Mouse (Mus musculus): Measurements from ENCODE around the gene Cldn15.
A peak's percentile ranks its signal among the peaks of the same experiment; 100 is the strongest.
"Not testable (repeated sequence)": the region's sequence is repeated elsewhere in the genome, so short reads cannot be mapped to it uniquely, and the experiment has no call there.

Gene Cldn15

GRCm38 (mm10) chr5:136966331-136966730 is at the start of gene Cldn15:
TSS of gene Cldn15 (plus strand) at chr5:136966616.
- DNase-seq (ENCODE audit: low spot score in 2 of 2) = no peak

GRCm38 (mm10) chr5:136917613-136918242 is 48.7 kb upstream of the Cldn15 start:
- no peak for DNase-seq (ENCODE audit: low spot score in 2 of 2)

- DNase-seq (ENCODE audit: low spot score in 2 of 2) = peak; percentile 70 to 77
Observed at GRCm38 (mm10) chr5:136918655-136919472, 47.6 kb upstream of the Cldn15 start.

GRCm38 (mm10) chr5:136919546-136920301 is 46.7 kb upstream of the Cldn15 start:
- DNase-seq (ENCODE audit: low spot score in 2 of 2) = no peak

GRCm38 (mm10) chr5:136922830-136923229 is 43.6 kb upstream of the Cldn15 start:
- DNase-seq (ENCODE audit: low spot score in 2 of 2) = no peak

- no peak for DNase-seq (ENCODE audit: low spot score in 2 of 2)
Observed at GRCm38 (mm10) chr5:136923751-136924478, 42.5 kb upstream of the Cldn15 start.

GRCm38 (mm10) chr5:136929073-136929472 is 37.3 kb upstream of the Cldn15 start:
- peak; percentile 57 to 64 for DNase-seq (ENCODE audit: low spot score in 2 of 2)

- DNase-seq (ENCODE audit: low spot score in 2 of 2) = no peak
Observed at GRCm38 (mm10) chr5:136931896-136932295, 34.5 kb upstream of the Cldn15 start.

- no peak for DNase-seq (ENCODE audit: low spot score in 2 of 2)
Observed at GRCm38 (mm10) chr5:136932956-136933355, 33.5 kb upstream of the Cldn15 start.

- DNase-seq (ENCODE audit: low spot score in 2 of 2) = no peak
Observed at GRCm38 (mm10) chr5:136933930-136934329, 32.5 kb upstream of the Cldn15 start.

- no peak for DNase-seq (ENCODE audit: low spot score in 2 of 2)
Observed at GRCm38 (mm10) chr5:136935905-136936695, 30.3 kb upstream of the Cldn15 start.

- DNase-seq (ENCODE audit: low spot score in 2 of 2) = no peak
Observed at GRCm38 (mm10) chr5:136936750-136937149, 29.7 kb upstream of the Cldn15 start.

- DNase-seq (ENCODE audit: low spot score in 2 of 2) = no peak
Observed at GRCm38 (mm10) chr5:136937621-136938020, 28.8 kb upstream of the Cldn15 start.

GRCm38 (mm10) chr5:136939284-136939683 is 27.1 kb upstream of the Cldn15 start:
- DNase-seq (ENCODE audit: low spot score in 2 of 2) = no peak

- not testable (repeated sequence) for DNase-seq (ENCODE audit: low spot score in 2 of 2)
Observed at GRCm38 (mm10) chr5:136940029-136940428, 26.4 kb upstream of the Cldn15 start.

- no peak for DNase-seq (ENCODE audit: low spot score in 2 of 2)
Observed at GRCm38 (mm10) chr5:136940845-136941560, 25.4 kb upstream of the Cldn15 start.

- no peak for DNase-seq (ENCODE audit: low spot score in 2 of 2)
Observed at GRCm38 (mm10) chr5:136942781-136943180, 23.6 kb upstream of the Cldn15 start.

- no peak for DNase-seq (ENCODE audit: low spot score in 2 of 2)
Observed at GRCm38 (mm10) chr5:136943382-136943781, 23.0 kb upstream of the Cldn15 start.

- DNase-seq (ENCODE audit: low spot score in 2 of 2) = no peak
Observed at GRCm38 (mm10) chr5:136945084-136945483, 21.3 kb upstream of the Cldn15 start.

GRCm38 (mm10) chr5:136947874-136948273 is 18.5 kb upstream of the Cldn15 start:
- no peak for DNase-seq (ENCODE audit: low spot score in 2 of 2)
